In genomic region chr17:11972550-11972949, GRCm38 (mm10) we compare ENCODE assay signal across 8 mouse cellular contexts.
A peak's percentile ranks its signal among the peaks of the same experiment; 100 is the strongest.
DNase-seq lines count a peak whose midpoint lies in the region; ATAC-seq lines count a peak whose summit lies in the region.

No protein-coding gene starts in this region.

- H3K27me3 ChIP-seq in forebrain, embryonic 12.5 days: peaks cover 25% of the 10 kb centered on the region; the same call in 1 of the 2 replicates
- H3K27me3 ChIP-seq in limb, embryonic 10.5 days (ENCODE audit: low read depth, poor library complexity, severe bottlenecking): peaks cover 41% of the 10 kb centered on the region

- ATAC-seq in forebrain, embryonic 12.5 days (ENCODE audit: low FRiP score): no peak
- no peak for ATAC-seq in monocyte, adult 5-6 weeks (replicated peaks; ENCODE audit: insufficient number of reproducible peaks, low FRiP score, low TSS enrichment, poor library complexity, severe bottlenecking)

- no peak overlapping the region for H3K9ac ChIP-seq in forebrain, embryonic 12.5 days

- intact Hi-C loops in left cerebral cortex, postnatal 25 days (cut with DNase I): loop anchor here (5.0 to 10.0 kb wide), 3 partner anchors 125 to 1648 kb away; no protein-coding TSS in a partner anchor

- 10% methylated on average over 9 of the region's 9 CpGs for WGBS in forebrain, embryonic 12.5 days
- WGBS in limb, embryonic 10.5 days: 13% methylated on average over 9 of the region's 9 CpGs

- peaks cover 12% of the 10 kb centered on the region for H3K4me1 ChIP-seq in forebrain, embryonic 12.5 days
- H3K4me1 ChIP-seq in limb, embryonic 10.5 days: peaks cover 10% of the 10 kb centered on the region

- H3K4me3 ChIP-seq in forebrain, embryonic 12.5 days (replicated peaks): no peak overlapping the region
- H3K4me3 ChIP-seq in limb, embryonic 10.5 days: peak overlapping the region; percentile 26; the same call in 1 of the 2 replicates

- no peak overlapping the region for H3K27ac ChIP-seq in forebrain, embryonic 12.5 days
- H3K27ac ChIP-seq in limb, embryonic 10.5 days: no peak overlapping the region

- DNase-seq in left cerebral cortex, postnatal 25 days (ENCODE audit: low spot score in 2 of 2): peak; percentile 47 to 63
- DNase-seq in left cerebral cortex, adult 11 months (ENCODE audit: low spot score): no peak
- peak; percentile 54 for DNase-seq in brain, embryonic 18.5 days (ENCODE audit: low read depth, low spot score)
- no peak for DNase-seq in limb, embryonic 10.5 days (ENCODE audit: low spot score)
- DNase-seq in telencephalon, adult 2 months (ENCODE audit: low read depth, low spot score): peak; percentile 76
- no peak for DNase-seq in thymus, postnatal 10 days (ENCODE audit: low spot score in 2 of 2)

- H3K4me2 ChIP-seq in forebrain, embryonic 12.5 days: peak overlapping the region; percentile 34

- no peaks in the 10 kb centered on the region for H3K36me3 ChIP-seq in forebrain, embryonic 12.5 days (replicated peaks)
- no peaks in the 10 kb centered on the region for H3K36me3 ChIP-seq in limb, embryonic 10.5 days

- no peaks in the 10 kb centered on the region for H3K9me3 ChIP-seq in forebrain, embryonic 12.5 days
- no peaks in the 10 kb centered on the region for H3K9me3 ChIP-seq in limb, embryonic 10.5 days (replicated peaks)

Comparison
In these comparisons a context has a peak if more than half of its experiments do, and no peak if none do; other contexts are left out.
1. DNase-seq: peak in left cerebral cortex, postnatal 25 days (2 of 2), brain, embryonic 18.5 days (single experiment) and telencephalon, adult 2 months (single experiment); none in left cerebral cortex, adult 11 months (single experiment), limb, embryonic 10.5 days (single experiment) and thymus, postnatal 10 days (0 of 2).